Mouse (Mus musculus) myocyte (in vitro differentiated cells): ENCODE measurements at regions not wholly inside any gene's neighbourhood (a gene's known extent, or its start where the extent isn't known, plus 50 kb on each side); places are given as distances from the start of the nearest gene placed in this dataset.

Source experiments
- H3K27me3 ChIP-seq: one replicate; pipeline ENCODE4 v1.6.1; 2011; ENCODE audit not compliant: control insufficient read depth, insufficient read depth, insufficient read length
- H3K36me3 ChIP-seq: one replicate; pipeline ENCODE4 v1.6.1; 2011; ENCODE audit not compliant: control insufficient read depth, insufficient read depth
- H3K4me2 ChIP-seq: one replicate; pipeline ENCODE4 v1.6.1; 2011; ENCODE audit warnings: low read depth, control low read depth
- H3K4me3 ChIP-seq: one replicate; pipeline ENCODE4 v1.5.1; 2011; ENCODE audit warnings: mild to moderate bottlenecking, control low read depth, moderate library complexity
- H3K79me2 ChIP-seq: one replicate; pipeline ENCODE4 v1.6.1; 2011; ENCODE audit not compliant: control insufficient read depth, insufficient read depth
- H3ac ChIP-seq: one replicate; pipeline ENCODE4 v1.6.1; 2011; ENCODE audit not compliant: control insufficient read depth, insufficient read length
- CEBPB ChIP-seq: IDR thresholded peaks from 2 replicates; pipeline ENCODE4 v1.6.1; 2011; ENCODE audit warnings: mild to moderate bottlenecking, moderate library complexity; ENCODE audit not compliant: poor library complexity, insufficient read depth, severe bottlenecking
- E2F4 ChIP-seq: IDR thresholded peaks from one replicate; pipeline ENCODE4 v1.6.1; 2011; ENCODE audit warnings: mild to moderate bottlenecking, control low read depth, moderate library complexity; ENCODE audit not compliant: insufficient read depth
- MAX ChIP-seq: IDR thresholded peaks from one replicate; pipeline ENCODE4 v1.6.1; 2011; ENCODE audit warnings: low read depth, mild to moderate bottlenecking, control low read depth
- MYOD1 ChIP-seq, 3 experiments: IDR thresholded peaks; one replicate each; pipeline ENCODE4 v1.6.1; 2011; ENCODE audit warnings: control low read depth in 2 of 3, low read depth in 2 of 3, mild to moderate bottlenecking in 2 of 3, moderate library complexity in 1 of 3; ENCODE audit not compliant: insufficient read length in 2 of 3, control insufficient read depth in 1 of 3
- MYOG ChIP-seq, 3 experiments: IDR thresholded peaks; one replicate each; pipeline ENCODE4 v1.6.1; 2011; ENCODE audit warnings: control low read depth in 2 of 3, low read depth in 2 of 3, mild to moderate bottlenecking in 2 of 3; ENCODE audit not compliant: insufficient read length in 2 of 3, control insufficient read depth in 1 of 3, insufficient read depth in 1 of 3
- POLR2A ChIP-seq: IDR thresholded peaks from one replicate; pipeline ENCODE4 v1.6.1; 2011; ENCODE audit warnings: low read depth, mild to moderate bottlenecking, control low read depth, moderate library complexity; ENCODE audit not compliant: insufficient read length
- POLR2AphosphoS2 ChIP-seq: IDR thresholded peaks from one replicate; pipeline ENCODE4 v1.6.1; 2011; ENCODE audit warnings: low read depth, control low read depth; ENCODE audit not compliant: insufficient read length
- REST ChIP-seq: IDR thresholded peaks from one replicate; pipeline ENCODE4 v1.6.1; 2011; ENCODE audit warnings: mild to moderate bottlenecking, control low read depth, moderate library complexity; ENCODE audit not compliant: insufficient read depth, insufficient read length
- SRF ChIP-seq: IDR thresholded peaks from one replicate; pipeline ENCODE4 v1.6.1; 2011; ENCODE audit warnings: low read depth; ENCODE audit not compliant: control insufficient read depth, insufficient read length
- TCF12 ChIP-seq: IDR thresholded peaks from one replicate; pipeline ENCODE4 v1.6.1; 2011; ENCODE audit warnings: mild to moderate bottlenecking, control low read depth; ENCODE audit not compliant: poor library complexity, insufficient read depth, severe bottlenecking
- TCF3 ChIP-seq: IDR thresholded peaks from one replicate; pipeline ENCODE4 v1.6.1; 2011; ENCODE audit warnings: low read depth, control low read depth; ENCODE audit not compliant: insufficient read length
- USF1 ChIP-seq: IDR thresholded peaks from one replicate; pipeline ENCODE4 v1.6.1; 2011; ENCODE audit warnings: low read depth, mild to moderate bottlenecking, control low read depth, moderate library complexity

- no peak for TF ChIP-seq POLR2AphosphoS2
- TF ChIP-seq E2F4 = no peak
- TF ChIP-seq POLR2A = no peak
- no peak for TF ChIP-seq USF1
- no peak for TF ChIP-seq MYOG (IDR thresholded peaks at IDR 0.05; ENCODE audit: control insufficient read depth in 1 of 3, insufficient read depth in 1 of 3, insufficient read length in 2 of 3, low read depth in 2 of 3)
- TF ChIP-seq TCF3 = no peak
- no peak for TF ChIP-seq CEBPB
- Histone ChIP-seq H3K4me3 (no peak overlapping the region), H3K79me2 (no peaks in the 10 kb centered on the region)
Measured at GRCm38 (mm10) chr17:75714059-75714458, 162.3 kb upstream of the Fam98a start.

DNA sequence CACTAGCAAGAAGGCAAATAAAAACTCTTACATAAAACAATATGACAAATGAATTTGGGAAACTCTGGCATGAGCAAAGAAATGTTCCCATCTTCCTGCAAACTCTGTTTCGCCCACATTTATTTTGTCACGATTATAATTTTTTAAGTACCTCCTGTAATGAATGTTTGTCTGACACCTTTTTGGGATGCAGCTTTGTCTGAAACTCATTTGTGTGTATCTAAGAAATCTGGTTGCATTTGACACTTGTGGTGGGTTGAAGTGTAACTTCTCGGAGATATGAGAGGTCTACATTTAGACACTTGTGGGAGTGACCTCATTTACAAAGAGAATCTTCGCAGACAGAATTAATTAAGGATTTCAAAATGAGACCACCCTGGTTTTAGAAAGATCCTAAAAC, 155.9 kb upstream of the Fam98a start:
- Histone ChIP-seq H3K79me2 (no peaks in the 10 kb centered on the region), H3K27me3 (no peaks in the 10 kb centered on the region), H3ac (no peak overlapping the region), H3K4me2 (no peak overlapping the region), H3K4me3 (no peak overlapping the region), H3K36me3 (no peaks in the 10 kb centered on the region)
- no peak for TF ChIP-seq MYOD1 (IDR thresholded peaks at IDR 0.05; ENCODE audit: control insufficient read depth in 1 of 3, insufficient read length in 2 of 3, low read depth in 2 of 3)
- TF ChIP-seq CEBPB = no peak
- TF ChIP-seq POLR2A = no peak
- no peak for TF ChIP-seq TCF12

More at GRCm38 (mm10) chr17:75714059-75714458, 162.3 kb upstream of the Fam98a start:
- Histone ChIP-seq H3K36me3 (no peaks in the 10 kb centered on the region), H3K4me2 (no peak overlapping the region), H3K27me3 (no peaks in the 10 kb centered on the region), H3ac (no peak overlapping the region)

DNA sequence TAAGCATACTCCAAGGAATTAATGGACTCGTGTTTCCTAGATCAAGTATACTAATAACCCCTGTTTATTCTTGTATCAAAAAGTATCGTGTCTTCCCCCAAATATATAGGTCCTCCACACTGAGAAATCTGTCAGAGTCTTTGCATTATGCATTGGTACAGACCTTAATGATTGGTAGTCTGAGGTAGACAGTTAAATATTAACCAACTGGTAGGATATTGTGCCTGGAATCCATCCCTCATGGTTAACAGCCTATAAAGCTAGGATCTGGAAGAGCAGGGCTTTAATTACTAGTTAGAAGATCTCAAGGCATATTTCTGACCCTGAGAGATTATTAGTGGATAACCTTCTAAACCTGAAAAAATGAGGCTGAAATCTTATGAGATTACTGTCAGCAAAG, 153.6 kb upstream of the Fam98a start:
- Histone ChIP-seq H3K36me3 (no peaks in the 10 kb centered on the region), H3K4me2 (no peak overlapping the region), H3K27me3 (no peaks in the 10 kb centered on the region), H3K4me3 (no peak overlapping the region), H3K79me2 (no peaks in the 10 kb centered on the region), H3ac (no peak overlapping the region)
- TF ChIP-seq MYOG (IDR thresholded peaks at IDR 0.05; ENCODE audit: control insufficient read depth in 1 of 3, insufficient read depth in 1 of 3, insufficient read length in 2 of 3, low read depth in 2 of 3) (no peak), USF1 (no peak)

- Histone ChIP-seq H3K36me3 (no peaks in the 10 kb centered on the region), H3K79me2 (no peaks in the 10 kb centered on the region), H3ac (no peak overlapping the region), H3K4me3 (no peak overlapping the region), H3K4me2 (no peak overlapping the region), H3K27me3 (no peaks in the 10 kb centered on the region)
- TF ChIP-seq E2F4 (no peak), POLR2A (no peak), MYOD1 (IDR thresholded peaks at IDR 0.05; ENCODE audit: control insufficient read depth in 1 of 3, insufficient read length in 2 of 3, low read depth in 2 of 3) (no peak), USF1 (no peak), REST (no peak), POLR2AphosphoS2 (no peak), TCF12 (no peak), MAX (no peak), MYOG (IDR thresholded peaks at IDR 0.05; ENCODE audit: control insufficient read depth in 1 of 3, insufficient read depth in 1 of 3, insufficient read length in 2 of 3, low read depth in 2 of 3) (no peak), SRF (no peak), CEBPB (no peak), TCF3 (no peak)
Measured at GRCm38 (mm10) chr17:75703865-75704264, 152.1 kb upstream of the Fam98a start.

GRCm38 (mm10) chr17:75696729-75697103, 145.0 kb upstream of the Fam98a start:
- Histone ChIP-seq H3K4me2 (no peak overlapping the region), H3K36me3 (no peaks in the 10 kb centered on the region), H3K79me2 (no peaks in the 10 kb centered on the region), H3K4me3 (no peak overlapping the region), H3K27me3 (no peaks in the 10 kb centered on the region), H3ac (no peak overlapping the region)
- no peak for TF ChIP-seq SRF
- no peak for TF ChIP-seq MYOD1 (IDR thresholded peaks at IDR 0.05; ENCODE audit: control insufficient read depth in 1 of 3, insufficient read length in 2 of 3, low read depth in 2 of 3)
- no peak for TF ChIP-seq POLR2AphosphoS2
- no peak for TF ChIP-seq TCF3
- no peak for TF ChIP-seq E2F4
- TF ChIP-seq MAX = no peak
- no peak for TF ChIP-seq POLR2A
- no peak for TF ChIP-seq CEBPB
- no peak for TF ChIP-seq TCF12
- TF ChIP-seq MYOG (IDR thresholded peaks at IDR 0.05; ENCODE audit: control insufficient read depth in 1 of 3, insufficient read depth in 1 of 3, insufficient read length in 2 of 3, low read depth in 2 of 3) = no peak
- TF ChIP-seq USF1 = no peak
